Mouse (Mus musculus): Measurements from ENCODE around the gene Sec61a2. TPM values are rescaled to one million over a fixed set of nuclear protein-coding genes. Genes with fewer than 3 reads are reported as not detected.

Gene Sec61a2
- polyA plus RNA-seq (2015; fragmentation: Nextera tagmentation; extraction: Ambion mirVana) = 106 and 109 TPM in 2 replicates

DNA sequence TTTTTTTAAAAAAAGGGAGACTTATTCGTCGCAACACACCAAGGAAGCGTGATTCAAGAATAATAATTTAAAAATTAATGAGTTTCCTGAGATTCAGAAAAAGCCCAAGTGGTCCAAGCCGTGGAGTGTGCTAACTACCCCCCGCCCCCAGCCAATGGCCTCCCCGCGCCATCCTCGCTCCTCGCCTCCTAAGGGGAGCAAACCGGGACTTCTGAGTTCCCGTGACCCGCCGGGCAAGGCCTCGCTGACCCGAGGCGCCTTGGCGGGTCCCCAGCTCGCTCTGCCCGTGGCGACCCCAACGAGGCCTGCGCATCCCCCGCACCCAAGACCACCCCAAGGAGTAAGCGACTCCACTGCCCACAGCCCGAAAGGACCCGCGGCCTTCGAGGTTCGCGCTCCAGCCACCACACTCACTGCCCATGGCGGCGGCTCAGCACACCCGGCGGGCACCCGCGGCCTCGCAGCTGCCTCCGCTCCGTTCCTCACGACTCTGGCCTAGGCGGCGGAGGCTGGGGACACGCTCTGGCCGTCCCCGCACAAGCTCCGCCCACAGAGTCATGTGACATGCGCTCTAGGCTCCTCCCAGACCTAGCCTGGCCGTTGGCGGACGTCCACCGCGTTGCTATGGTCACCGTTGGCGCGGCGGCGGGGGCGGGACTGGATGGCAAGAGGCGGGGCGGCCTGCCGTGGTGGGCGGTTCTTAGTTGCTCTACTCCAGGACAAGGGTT lies at the start of gene Sec61a2:
TSS of gene Sec61a2 (minus strand) at position 590 of the 728 bp plus-strand sequence.
- Histone ChIP-seq H3K36me3 (peaks cover 18% of the 10 kb centered on the region; the same call in 1 of the 2 replicates), H3K4me1 (replicated peaks) (peaks cover 22% of the 10 kb centered on the region), H3K9ac (peak within 1 kb of the TSS; percentile 80), H3K27ac (replicated peaks) (peak within 1 kb of the TSS; percentile 79), H3K27me3 (no peaks in the 10 kb centered on the region), H3K4me2 (peak within 1 kb of the TSS; percentile 60), H3K4me3 (peak within 1 kb of the TSS; percentile 68), H3K9me3 (no peaks in the 10 kb centered on the region)
- ATAC-seq (ENCODE audit: low FRiP score, low read depth) = peak; percentile 99
- under 1% methylated on average over 62 of the region's 62 CpGs for WGBS

DNA sequence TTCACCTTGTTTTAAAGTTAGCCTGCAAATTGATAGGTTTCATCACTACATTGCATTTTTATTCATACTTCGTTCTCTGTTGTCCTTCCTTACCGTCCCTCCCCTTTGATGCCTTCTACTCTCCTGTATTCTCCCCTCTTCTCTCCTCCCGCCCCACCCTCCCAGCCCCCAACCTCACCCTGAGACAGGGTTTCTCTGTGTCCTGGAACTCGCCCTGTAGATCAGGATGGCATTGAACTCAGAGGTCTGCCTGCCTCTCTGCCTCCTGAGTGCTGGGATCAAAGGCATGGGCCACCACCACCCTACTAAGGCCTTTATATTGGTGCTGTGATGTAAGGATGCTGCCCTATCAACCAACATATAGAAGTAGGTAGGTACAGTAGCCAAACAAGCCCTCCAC lies 47.8 kb upstream of the Sec61a2 start:
- ATAC-seq (ENCODE audit: low FRiP score, low read depth) = no peak
- H3K4me3 ChIP-seq = peak overlapping the region; percentile 61

DNA sequence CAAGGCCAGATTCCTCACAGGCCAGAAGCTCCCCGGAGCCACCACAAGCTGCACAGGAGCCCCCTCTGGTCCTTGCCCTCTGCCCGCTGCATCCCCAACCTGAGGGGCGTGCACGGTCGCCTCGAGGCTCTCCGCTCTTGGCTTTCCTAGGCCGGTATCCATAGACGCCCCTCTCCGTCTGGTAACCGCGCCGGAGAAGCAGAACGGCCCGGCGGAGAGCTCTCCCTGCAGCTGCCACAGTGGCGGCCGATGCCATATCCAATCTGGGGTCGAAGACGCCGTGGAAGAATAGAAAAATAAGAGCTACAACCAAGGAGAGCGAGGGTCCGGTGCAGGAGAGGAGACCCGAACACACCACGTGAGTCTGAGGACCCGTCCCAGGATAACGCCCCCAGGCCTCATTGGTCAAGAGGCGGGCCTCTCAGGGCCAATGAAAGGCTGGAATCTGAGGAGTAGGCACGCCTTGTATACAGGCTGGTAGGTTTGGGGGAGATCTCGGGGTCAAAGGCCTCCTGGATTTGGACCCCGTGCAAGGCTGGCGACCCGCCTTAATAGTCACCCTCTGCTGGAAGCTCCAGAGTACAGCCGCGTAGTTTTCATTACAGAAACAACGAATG lies 47.3 kb upstream of the Sec61a2 start, which contains the start of gene Dhtkd1:
TSS of gene Dhtkd1 (minus strand) at position 377 of the 617 bp plus-strand sequence.
- ATAC-seq (ENCODE audit: low FRiP score, low read depth) = peak; percentile 97
- Histone ChIP-seq H3K9me3 (no peaks in the 10 kb centered on the region), H3K27me3 (no peaks in the 10 kb centered on the region), H3K4me1 (replicated peaks) (peaks cover 17% of the 10 kb centered on the region; the same call in 1 of the 2 replicates), H3K36me3 (no peaks in the 10 kb centered on the region), H3K4me2 (peak within 1 kb of the TSS; percentile 82), H3K9ac (peak within 1 kb of the TSS; percentile 77), H3K27ac (replicated peaks) (peak within 1 kb of the TSS; percentile 63), H3K4me3 (peak within 1 kb of the TSS; percentile 61)
- WGBS = under 1% methylated on average over 36 of the region's 36 CpGs

More for the DNA sequence above, 47.8 kb upstream of the Sec61a2 start:
- Histone ChIP-seq H3K4me2 (peak overlapping the region; percentile 82), H3K27ac (replicated peaks) (no peak overlapping the region), H3K9me3 (no peaks in the 10 kb centered on the region), H3K4me1 (replicated peaks) (peaks cover 17% of the 10 kb centered on the region; the same call in 1 of the 2 replicates), H3K9ac (peak overlapping the region; percentile 77; the same call in 1 of the 2 replicates), H3K36me3 (no peaks in the 10 kb centered on the region), H3K27me3 (no peaks in the 10 kb centered on the region)
- WGBS = 44% methylated on average over 4 of the region's 4 CpGs

DNA sequence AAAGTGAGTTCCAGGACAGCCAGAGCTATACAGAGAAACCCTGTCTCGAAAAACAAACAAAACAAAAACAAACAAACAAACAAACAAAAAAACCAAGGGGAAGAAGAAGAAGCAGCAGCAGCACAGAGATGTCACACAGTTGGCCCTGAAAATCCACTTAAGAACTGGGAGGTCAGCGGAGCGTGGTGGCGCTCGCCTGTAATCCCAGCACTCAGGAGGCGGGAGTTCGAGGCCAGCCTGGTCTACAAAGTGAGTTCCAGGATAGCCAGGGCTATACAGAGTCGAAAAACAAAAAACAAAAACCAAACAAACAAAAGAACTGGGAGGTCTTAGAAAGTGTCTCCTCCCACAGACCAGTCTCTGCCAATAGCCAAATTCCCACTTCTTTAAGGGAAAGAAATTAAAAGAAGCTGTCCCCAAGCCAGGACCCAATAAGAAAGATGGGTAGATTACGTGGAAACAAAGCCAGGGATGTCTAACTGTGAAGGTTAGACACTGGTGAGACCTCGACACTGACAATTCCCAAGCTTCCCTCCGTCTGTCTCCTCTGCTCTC lies 46.7 kb upstream of the Sec61a2 start:
- peak overlapping the region; percentile 63 for H3K27ac ChIP-seq (replicated peaks)
- H3K4me2 ChIP-seq = peak overlapping the region; percentile 82
- 58% methylated on average over 11 of the region's 11 CpGs for WGBS
- ATAC-seq (ENCODE audit: low FRiP score, low read depth) = no peak; the same call in 1 of the 2 replicates
- peak overlapping the region; percentile 61 for H3K4me3 ChIP-seq
- no peaks in the 10 kb centered on the region for H3K27me3 ChIP-seq
- no peaks in the 10 kb centered on the region for H3K9me3 ChIP-seq
- H3K36me3 ChIP-seq = no peaks in the 10 kb centered on the region
- H3K4me1 ChIP-seq (replicated peaks) = peaks cover 17% of the 10 kb centered on the region; the same call in 1 of the 2 replicates
- peak overlapping the region; percentile 77 for H3K9ac ChIP-seq

DNA sequence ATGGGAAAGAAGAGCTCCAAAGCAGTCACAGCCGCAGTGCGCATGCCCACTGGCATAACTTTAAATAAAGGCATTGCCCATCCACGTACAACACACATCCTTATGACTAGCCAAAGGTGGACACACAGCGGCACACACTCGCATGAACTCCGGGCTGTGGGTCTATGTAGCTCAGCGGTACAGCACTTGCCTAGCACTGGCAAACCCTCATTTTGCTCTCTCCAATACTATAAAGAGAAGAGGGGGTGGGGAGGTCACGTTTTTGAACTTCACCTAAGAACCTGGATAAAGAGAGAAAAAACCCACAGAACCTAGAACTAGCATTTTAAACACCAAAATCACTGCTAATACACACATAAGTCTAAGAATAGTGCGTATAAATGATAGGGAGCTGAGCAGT lies 45.7 kb upstream of the Sec61a2 start:
- H3K4me1 ChIP-seq (replicated peaks) = peaks cover 17% of the 10 kb centered on the region; the same call in 1 of the 2 replicates
- no peak overlapping the region for H3K4me3 ChIP-seq
- H3K36me3 ChIP-seq = no peaks in the 10 kb centered on the region
- no peak overlapping the region for H3K27ac ChIP-seq (replicated peaks)
- WGBS = 96% methylated on average over 9 of the region's 9 CpGs
- no peak overlapping the region for H3K4me2 ChIP-seq
- H3K9me3 ChIP-seq = no peaks in the 10 kb centered on the region
- no peak overlapping the region for H3K9ac ChIP-seq
- no peaks in the 10 kb centered on the region for H3K27me3 ChIP-seq
- no peak for ATAC-seq (ENCODE audit: low FRiP score, low read depth)

DNA sequence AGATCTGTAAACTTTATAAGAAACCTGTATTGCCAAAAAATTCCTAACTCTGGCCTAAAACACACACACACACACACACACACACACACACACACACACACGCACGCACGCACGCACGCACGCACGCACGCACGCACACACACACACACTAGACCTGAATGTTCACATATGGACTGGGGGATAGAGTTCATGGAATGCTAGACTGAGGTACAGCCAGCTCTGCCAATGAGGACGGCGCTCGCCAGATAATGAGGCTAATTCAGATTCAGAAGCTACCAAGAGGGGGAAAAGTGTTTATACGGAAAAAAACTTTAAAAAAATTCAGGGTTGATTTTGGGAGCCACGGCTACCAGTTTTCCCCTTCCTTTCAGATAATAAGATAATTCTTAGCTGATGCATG lies 44.7 kb upstream of the Sec61a2 start:
- Histone ChIP-seq H3K4me3 (no peak overlapping the region), H3K4me2 (no peak overlapping the region), H3K27me3 (no peaks in the 10 kb centered on the region), H3K9ac (no peak overlapping the region), H3K4me1 (replicated peaks) (peaks cover 17% of the 10 kb centered on the region; the same call in 1 of the 2 replicates), H3K9me3 (no peaks in the 10 kb centered on the region), H3K27ac (replicated peaks) (no peak overlapping the region), H3K36me3 (no peaks in the 10 kb centered on the region)
- 95% methylated on average over 14 of the region's 14 CpGs for WGBS
- no peak for ATAC-seq (ENCODE audit: low FRiP score, low read depth)

DNA sequence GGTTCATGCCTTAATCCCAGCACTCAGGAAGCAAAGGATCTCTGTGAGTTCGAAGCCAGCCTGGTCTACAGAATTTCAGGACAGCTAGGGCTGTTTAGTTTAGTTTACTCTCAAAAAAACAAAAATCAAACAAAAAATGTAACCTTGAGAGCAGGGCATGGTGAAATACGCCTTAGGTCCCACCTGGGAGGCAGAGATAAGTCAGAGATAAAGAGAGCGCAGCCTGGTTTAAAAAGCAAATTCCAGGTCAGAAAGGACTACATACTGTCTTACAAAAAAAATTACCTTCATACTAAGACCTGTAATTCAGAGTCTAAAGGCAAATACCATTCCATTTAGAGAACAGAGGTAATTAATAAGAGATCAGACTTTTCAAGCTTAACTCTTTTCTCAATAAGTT lies 44.1 kb upstream of the Sec61a2 start:
- Histone ChIP-seq H3K27ac (replicated peaks) (no peak overlapping the region), H3K9me3 (no peaks in the 10 kb centered on the region), H3K4me3 (no peak overlapping the region), H3K27me3 (no peaks in the 10 kb centered on the region), H3K4me2 (no peak overlapping the region), H3K36me3 (no peaks in the 10 kb centered on the region), H3K4me1 (replicated peaks) (peaks cover 17% of the 10 kb centered on the region; the same call in 1 of the 2 replicates), H3K9ac (no peak overlapping the region)
- ATAC-seq (ENCODE audit: low FRiP score, low read depth) = no peak
- WGBS = 95% methylated on average over 3 of the region's 3 CpGs

DNA sequence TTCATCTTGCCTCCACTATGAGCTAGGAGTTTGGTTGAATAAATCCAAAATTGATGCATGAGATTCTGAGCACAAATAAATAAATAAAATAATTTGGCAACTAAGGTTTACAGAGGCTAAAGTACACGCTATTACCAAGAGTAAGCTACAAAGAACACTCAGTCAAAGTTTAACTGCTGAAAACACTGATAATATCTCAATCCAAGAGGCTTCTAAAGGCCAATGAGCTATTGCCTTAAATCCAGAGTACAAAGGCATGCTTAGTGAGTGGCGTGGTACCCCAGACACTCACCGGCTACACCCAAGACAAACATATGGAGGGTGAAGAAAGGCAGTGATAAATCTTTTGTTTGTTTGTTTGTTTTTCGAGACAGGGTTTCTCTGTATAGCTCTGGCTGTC lies 41.3 kb upstream of the Sec61a2 start:
- no peak overlapping the region for H3K27ac ChIP-seq (replicated peaks)
- 89% methylated on average over 4 of the region's 4 CpGs for WGBS
- H3K36me3 ChIP-seq = no peaks in the 10 kb centered on the region
- H3K4me1 ChIP-seq (replicated peaks) = peaks cover 6% of the 10 kb centered on the region; the same call in 1 of the 2 replicates
- H3K9ac ChIP-seq = no peak overlapping the region
- no peak for ATAC-seq (ENCODE audit: low FRiP score, low read depth)
- H3K4me3 ChIP-seq = no peak overlapping the region
- H3K27me3 ChIP-seq = no peaks in the 10 kb centered on the region
- no peak overlapping the region for H3K4me2 ChIP-seq
- no peaks in the 10 kb centered on the region for H3K9me3 ChIP-seq

DNA sequence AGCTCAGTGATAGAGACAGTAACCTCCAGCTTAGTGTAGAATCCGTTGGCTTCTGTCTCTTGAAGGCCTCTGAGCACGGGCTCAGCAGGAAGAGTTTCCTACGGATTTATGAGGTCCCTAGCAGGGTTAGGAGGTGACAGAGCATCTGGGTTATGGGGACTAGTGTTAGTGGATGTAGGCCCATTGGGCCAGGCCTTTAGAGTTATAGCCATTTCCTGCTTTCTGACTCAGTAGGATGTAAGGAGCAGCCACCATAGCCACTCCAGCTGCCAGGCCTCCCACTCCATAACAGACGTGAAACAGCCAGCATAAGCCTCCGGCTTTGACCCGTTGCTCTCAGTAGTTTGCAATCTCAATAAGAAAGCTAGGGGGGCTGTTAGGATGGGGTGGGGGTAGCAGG lies 40.8 kb upstream of the Sec61a2 start:
- H3K36me3 ChIP-seq = no peaks in the 10 kb centered on the region
- ATAC-seq (ENCODE audit: low FRiP score, low read depth) = no peak
- H3K27me3 ChIP-seq = no peaks in the 10 kb centered on the region
- no peak overlapping the region for H3K4me2 ChIP-seq
- H3K9me3 ChIP-seq = no peaks in the 10 kb centered on the region
- H3K9ac ChIP-seq = no peak overlapping the region
- H3K4me3 ChIP-seq = no peak overlapping the region
- 80% methylated on average over 6 of the region's 6 CpGs for WGBS
- peaks cover under 1% of the 10 kb centered on the region; the same call in 1 of the 2 replicates for H3K4me1 ChIP-seq (replicated peaks)
- no peak overlapping the region for H3K27ac ChIP-seq (replicated peaks)

DNA sequence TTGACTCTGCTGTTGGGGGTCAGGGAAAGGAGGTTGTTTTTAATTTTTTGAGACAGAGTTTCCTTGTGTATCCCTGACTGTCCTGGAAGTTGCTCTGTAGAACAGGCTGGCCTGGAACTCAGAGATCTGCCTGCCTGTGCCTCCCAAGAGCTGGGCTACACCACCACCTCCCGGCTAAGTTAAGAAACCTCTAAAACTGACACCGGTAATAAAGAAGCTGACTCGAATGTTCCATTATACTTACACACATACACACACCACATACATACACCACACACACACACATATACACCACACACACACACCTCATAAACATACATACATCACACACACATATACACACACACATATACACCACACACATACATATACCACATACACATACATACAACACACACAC lies 39.7 kb upstream of the Sec61a2 start:
- no peak for ATAC-seq (ENCODE audit: low FRiP score, low read depth)
- Histone ChIP-seq H3K9me3 (no peaks in the 10 kb centered on the region), H3K36me3 (peaks cover 11% of the 10 kb centered on the region), H3K27me3 (no peaks in the 10 kb centered on the region), H3K4me2 (no peak overlapping the region), H3K9ac (no peak overlapping the region), H3K4me1 (replicated peaks) (no peaks in the 10 kb centered on the region), H3K4me3 (no peak overlapping the region), H3K27ac (replicated peaks) (no peak overlapping the region)
- 97% methylated on average over 3 of the region's 3 CpGs for WGBS

DNA sequence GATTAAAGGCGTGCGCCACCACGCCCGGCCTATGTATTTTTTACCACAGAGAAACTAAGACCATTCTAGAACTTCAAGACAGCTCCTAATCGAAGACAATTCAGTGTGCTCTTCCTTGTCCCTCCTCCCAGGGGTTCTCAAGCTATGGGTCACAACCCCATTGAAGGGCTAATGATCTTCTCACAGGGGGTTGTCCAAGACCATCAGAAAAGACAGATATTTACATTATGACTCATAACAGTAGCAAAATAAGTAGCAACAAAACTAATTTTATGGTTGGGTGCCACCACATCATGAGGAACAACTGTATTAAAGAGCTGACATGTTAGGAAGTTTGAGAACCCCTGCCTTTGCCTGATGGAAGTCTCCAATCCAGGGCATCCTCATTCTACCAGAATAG lies 36.7 kb upstream of the Sec61a2 start:
- H3K27ac ChIP-seq (replicated peaks) = no peak overlapping the region
- no peaks in the 10 kb centered on the region for H3K27me3 ChIP-seq
- H3K4me2 ChIP-seq = no peak overlapping the region
- peaks cover 18% of the 10 kb centered on the region for H3K36me3 ChIP-seq
- no peak overlapping the region for H3K4me3 ChIP-seq
- no peaks in the 10 kb centered on the region for H3K9me3 ChIP-seq
- WGBS = 93% methylated on average over 5 of the region's 5 CpGs
- H3K9ac ChIP-seq = no peak overlapping the region
- ATAC-seq (ENCODE audit: low FRiP score, low read depth) = no peak
- H3K4me1 ChIP-seq (replicated peaks) = no peaks in the 10 kb centered on the region
